Mouse (Mus musculus) left cerebral cortex, postnatal 36 days (tissue): Measurements from ENCODE around the gene Gadd45b. TPM values are rescaled to one million over a fixed set of nuclear protein-coding genes. Genes with fewer than 3 reads are reported as not detected.

ENCODE experiments used
- DNase-seq, 2 experiments: peaks; one replicate each; pipeline ENCODE4 v3.0.0; 2021 to 2022; ENCODE audit warnings: low spot score in 2 of 2, mixed read lengths in 1 of 2
- intact Hi-C: fragments of 180-260 bp; cut with DNase I; formaldehyde crosslinking; loops from one replicate; pipeline ENCODE4 v1.15.1; 2025
- total RNA-seq, 2 experiments: library from RNA; stranded (reverse); gene quantifications; 2 replicates each; pipeline ENCODE4 v1.2.3; 2021

Gadd45b gene
- total RNA-seq, 2 experiments from 2014 or later = 17.4 to 23.9 TPM

- no peak for DNase-seq
- intact Hi-C loops = no loop called here
Measured at GRCm38 (mm10) chr10:80932700-80933420, 3.0 kb downstream of the Gadd45b start.

DNA sequence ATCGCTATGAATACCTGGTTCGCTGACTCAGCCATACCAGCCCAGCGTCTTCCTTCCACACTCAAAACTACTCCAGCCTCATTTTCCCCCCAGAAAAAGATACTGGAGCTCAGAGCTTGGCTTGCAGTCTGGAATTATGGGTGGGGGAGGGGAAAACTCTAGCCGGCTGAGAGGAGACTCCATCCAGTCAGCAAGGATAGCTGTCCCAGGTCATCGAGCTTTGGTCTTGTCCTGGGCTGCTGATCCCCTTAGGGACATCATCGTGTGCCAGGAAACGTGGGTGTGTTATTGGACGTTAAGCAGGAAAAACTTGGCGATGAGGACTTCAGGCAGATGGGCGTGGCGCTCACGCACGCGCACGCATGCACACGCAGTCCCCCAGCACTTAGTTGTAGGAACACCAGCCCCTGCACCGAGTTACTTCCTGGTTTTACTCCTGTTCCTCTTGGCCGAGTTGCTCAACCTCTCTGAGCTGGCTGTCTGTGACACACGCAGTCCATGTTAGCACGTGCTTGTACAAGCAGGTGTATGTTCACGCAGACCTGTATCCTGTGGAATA lies 3.6 kb downstream of the Gadd45b start:
- intact Hi-C loops = no loop called here

GRCm38 (mm10) chr10:80934136-80934985 lies 4.5 kb downstream of the Gadd45b start:
- intact Hi-C loops = no loop called here
- no peak for DNase-seq

More for the DNA sequence above, 3.6 kb downstream of the Gadd45b start:
- DNase-seq = peak in 1 of 2 experiments; percentile 17

DNA sequence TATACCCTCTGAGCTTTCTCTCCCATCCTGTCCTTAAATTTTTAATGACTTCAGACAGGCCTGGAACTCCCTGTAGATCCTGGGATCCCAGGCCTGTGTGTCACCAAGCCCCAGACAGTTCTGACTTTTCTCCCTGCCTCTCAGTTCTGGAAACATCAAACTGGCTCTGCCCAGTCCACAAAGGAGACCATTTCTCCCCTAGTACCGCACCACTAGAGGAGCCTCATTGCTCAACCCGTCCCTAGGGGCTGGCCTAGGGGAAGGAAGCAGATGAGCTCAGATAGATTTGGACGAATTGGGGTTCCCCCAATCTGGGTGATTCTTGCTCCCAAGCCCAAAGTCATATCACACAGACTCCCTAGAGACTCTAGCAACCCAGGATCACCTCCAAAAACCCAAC lies 5.4 kb downstream of the Gadd45b start:
- intact Hi-C loops = no loop called here

DNA sequence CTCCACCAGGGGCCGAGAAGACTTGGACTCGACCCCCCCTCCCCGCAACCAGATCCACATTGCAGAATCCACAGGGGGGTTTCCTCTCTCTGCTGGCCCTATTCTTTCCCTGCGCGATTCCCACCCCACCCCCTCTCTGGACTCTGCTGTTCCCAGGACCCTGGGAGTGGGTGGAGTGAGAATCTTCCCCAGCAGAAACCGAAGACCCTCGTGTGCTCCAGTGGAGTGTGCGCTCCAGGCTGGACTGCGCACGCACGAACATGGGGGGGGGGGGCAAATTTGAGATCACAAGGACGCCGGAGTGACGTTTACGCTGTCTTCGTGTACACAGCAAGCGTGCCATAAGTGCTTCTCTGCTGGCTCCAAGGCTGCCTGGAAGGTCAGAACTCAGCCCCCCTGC lies 5.8 kb downstream of the Gadd45b start:
- intact Hi-C loops = no loop called here
- no peak for DNase-seq

More for the DNA sequence above, 5.4 kb downstream of the Gadd45b start:
- DNase-seq = no peak

DNA sequence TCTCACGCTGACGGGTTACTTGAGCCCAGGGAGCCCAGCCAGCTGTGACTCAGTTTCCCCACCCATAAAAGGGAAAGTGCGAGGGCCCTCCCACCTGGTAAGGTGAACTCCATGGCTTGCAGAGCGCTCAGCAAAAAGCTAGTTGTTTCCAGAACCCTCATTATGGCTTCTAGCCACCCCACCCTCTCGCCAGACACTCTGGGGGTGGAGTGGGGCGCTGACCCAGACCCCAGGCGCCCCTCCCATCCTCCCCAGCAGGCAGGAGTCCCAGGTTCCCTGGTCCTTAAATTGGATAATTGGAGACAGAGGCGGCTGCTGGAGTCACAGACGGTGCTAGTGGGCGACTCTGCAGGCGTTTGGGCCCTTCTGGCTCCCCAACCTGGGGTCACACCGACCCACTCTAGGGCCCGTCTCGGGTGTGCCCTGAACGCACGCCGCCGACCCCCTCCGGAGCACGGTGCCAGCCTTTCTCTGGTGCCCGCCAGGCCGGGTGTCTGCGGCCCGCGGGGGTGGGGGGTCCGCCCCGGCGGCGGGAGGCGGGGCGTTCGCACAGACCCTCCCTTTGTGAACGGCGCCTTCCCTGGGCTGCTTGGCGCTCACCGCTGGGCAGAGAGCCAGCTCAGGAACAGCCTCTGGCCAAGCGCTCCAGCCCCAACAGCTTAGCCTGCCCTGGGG lies 6.4 kb downstream of the Gadd45b start:
- peak in 1 of 2 experiments; percentile 28 for DNase-seq
- intact Hi-C loops = no loop called here

DNA sequence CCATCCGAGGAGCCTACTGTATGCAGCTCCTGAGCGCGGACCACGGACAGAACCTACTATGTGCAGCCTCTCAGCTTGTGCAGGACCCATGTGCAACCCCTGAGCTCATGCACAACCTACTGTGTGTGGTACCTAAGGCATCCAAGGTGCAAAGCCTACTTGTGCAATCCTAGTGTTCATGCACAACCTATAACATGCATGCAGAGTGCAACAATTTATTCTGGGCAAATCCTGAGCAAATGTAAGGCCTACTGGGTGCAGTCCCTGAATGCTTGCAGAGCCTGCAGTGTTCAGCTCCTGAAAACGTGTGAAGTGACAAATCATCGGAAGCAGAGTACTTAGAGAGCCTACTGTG lies 6.9 kb downstream of the Gadd45b start:
- intact Hi-C loops = no loop called here

DNA sequence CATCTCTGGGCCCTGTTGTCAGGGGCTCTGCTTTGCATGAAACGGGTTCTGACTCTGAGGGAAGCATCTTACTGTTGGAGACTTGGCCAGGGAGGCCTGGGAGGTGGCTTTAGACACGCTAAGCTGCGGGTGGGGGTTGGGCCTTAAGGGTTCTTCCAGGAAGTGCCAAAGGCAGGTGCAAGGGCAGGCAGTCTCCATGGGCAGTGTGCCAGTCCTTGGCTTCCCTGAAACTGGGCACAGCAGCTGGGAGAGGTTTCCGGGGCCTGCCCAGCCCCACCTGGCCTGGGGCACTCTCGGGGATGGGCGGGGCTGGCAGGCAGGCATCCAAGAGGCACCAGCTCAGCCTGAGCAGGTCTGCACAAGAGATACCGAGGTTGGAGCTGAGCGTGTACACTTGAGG lies 7.8 kb downstream of the Gadd45b start:
- intact Hi-C loops = no loop called here

More for the DNA sequence above, 6.9 kb downstream of the Gadd45b start:
- DNase-seq = no peak

GRCm38 (mm10) chr10:80938831-80939550 lies 9.1 kb downstream of the Gadd45b start:
- DNase-seq = no peak
- intact Hi-C loops = no loop called here

More for the DNA sequence above, 7.8 kb downstream of the Gadd45b start:
- no peak for DNase-seq

DNA sequence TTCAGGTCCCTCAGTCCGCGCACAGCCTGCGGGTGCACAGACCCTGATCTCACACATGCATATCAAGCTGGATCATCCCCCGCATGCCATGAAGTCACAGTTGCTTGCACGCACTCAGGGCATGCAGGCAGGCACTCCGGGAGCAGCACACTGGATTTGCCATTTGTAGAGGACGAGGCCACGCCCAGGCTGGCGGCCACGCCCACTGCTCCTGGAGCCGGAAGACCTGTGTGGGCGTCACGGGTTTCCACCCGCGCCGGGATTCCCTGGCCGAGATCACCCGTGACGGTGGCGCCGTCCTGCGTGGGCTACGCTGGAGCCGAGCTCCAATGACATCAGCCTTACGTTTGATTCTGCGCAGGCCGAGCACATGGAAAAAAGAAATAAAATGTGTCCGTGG lies 9.8 kb downstream of the Gadd45b start:
- intact Hi-C loops = no loop called here
- peak; percentile 69 to 83 for DNase-seq

GRCm38 (mm10) chr10:80940320-80940987 lies 10.6 kb downstream of the Gadd45b start:
- intact Hi-C loops = no loop called here
- DNase-seq = no peak

- intact Hi-C loops = no loop called here
- no peak for DNase-seq
Measured at GRCm38 (mm10) chr10:80940988-80941347, 11.1 kb downstream of the Gadd45b start.

- no peak for DNase-seq
- intact Hi-C loops = no loop called here
Measured at GRCm38 (mm10) chr10:80942919-80943318, 13.0 kb downstream of the Gadd45b start.

DNA sequence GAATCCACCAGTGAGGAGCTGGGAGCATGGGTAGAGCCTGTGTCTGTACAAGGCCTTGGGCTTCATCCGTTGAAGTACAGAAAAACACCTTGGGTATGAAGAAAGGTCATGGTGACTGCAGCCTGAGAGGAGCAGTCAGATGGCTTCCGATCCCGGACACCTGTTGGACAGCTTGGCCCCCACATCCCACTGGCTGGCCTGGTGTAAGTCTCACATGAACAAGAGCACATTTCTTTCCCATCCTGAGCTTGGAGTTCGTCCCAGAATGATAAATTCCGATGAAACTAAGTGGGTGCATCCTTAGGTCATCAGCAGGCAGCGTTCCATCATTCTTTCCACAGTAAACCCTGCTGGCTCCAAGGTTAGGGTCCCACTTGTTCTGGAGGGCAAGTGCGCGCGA lies 13.8 kb downstream of the Gadd45b start:
- no peak for DNase-seq
- intact Hi-C loops = no loop called here

DNA sequence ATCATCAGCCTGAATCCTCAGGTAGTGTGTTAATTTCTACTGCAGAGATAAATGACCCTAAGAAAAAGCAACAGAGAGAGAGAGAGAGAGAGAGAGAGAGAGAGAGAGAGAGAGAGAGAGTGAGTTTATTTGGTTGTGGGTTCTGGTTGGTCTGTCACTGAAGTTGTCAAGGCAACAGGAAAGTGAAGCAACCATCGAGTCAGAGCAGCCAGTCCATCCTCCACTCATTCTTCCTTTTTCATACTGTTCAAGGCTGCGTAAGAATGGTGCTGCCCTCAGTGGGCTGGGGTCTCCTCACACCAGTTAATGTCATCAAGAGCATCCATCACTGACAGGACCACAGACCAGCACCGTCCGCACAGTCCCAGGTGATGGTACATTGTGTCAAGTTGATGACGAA lies 14.4 kb downstream of the Gadd45b start:
- DNase-seq = no peak
- intact Hi-C loops = no loop called here

DNA sequence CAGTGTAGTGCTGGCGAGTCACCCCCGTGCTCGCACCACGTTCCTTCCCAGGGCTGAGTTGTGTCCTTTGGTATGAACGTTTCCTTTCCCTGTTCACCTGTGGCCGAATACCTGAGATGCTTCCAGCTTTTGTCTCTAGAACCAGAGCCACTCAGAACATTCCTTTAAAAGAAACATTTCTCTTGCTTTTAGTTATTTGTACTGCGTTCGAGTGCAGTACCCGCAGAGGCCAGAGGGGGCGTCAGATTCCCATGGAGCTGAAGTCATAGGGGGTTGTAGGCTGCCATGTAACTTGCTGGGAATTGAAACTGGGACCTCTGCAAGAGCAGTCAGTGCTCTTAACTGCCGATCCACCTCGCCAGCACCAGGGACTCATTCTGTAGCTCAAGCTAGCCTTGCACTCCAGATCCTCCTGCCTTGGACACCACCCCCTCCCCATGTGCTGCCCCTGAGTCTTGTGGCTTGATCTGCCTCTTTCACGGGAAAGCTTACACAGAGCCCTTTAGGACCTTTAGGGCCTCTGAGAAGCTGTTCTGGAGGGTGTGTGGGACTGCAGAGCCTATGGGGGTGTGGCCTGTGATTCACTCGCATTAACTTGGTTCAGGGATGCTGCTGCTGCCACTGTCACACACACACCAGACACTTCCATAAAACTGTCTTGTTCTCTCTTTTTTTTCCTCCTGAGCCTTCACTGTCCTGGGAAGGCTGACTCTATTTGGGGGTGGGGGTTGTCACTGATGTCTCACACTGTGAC lies 17.0 kb downstream of the Gadd45b start:
- DNase-seq = no peak
- intact Hi-C loops = no loop called here

GRCm38 (mm10) chr10:80947802-80948201 lies 17.9 kb downstream of the Gadd45b start:
- intact Hi-C loops = no loop called here
- no peak for DNase-seq

- no peak for DNase-seq
- intact Hi-C loops = no loop called here
Measured at GRCm38 (mm10) chr10:80948570-80948969, 18.7 kb downstream of the Gadd45b start.
